Mouse (Mus musculus) right cerebral cortex, postnatal 14 days (tissue): ENCODE results near the gene Samd3.

Experiments used
- DNase-seq: peaks from one replicate; pipeline ENCODE4 v3.0.0; 2022

The Samd3 gene

DNA sequence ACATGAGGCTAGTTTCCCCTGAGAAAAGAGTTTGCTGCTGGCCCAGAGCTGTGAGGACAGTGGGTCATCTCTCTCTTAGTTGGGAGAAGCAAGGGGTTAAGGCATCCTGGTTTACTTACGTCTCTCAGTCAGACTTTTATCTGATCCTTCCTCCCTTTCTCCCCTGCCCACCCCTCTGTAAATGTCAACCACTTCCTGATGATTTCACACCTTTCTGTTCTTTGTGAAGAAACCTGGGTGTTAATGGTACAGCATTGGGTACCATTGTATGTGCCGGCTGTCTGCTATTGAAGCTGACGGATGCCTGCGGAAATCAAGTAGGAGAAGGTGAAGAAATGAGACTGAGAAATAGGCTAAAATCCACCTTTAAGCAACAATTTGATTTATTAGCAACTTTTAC lies at the start of gene Samd3:
TSS of gene Samd3 (plus strand) at position 220 of the 400 bp plus-strand sequence.
- no peak for DNase-seq

DNA sequence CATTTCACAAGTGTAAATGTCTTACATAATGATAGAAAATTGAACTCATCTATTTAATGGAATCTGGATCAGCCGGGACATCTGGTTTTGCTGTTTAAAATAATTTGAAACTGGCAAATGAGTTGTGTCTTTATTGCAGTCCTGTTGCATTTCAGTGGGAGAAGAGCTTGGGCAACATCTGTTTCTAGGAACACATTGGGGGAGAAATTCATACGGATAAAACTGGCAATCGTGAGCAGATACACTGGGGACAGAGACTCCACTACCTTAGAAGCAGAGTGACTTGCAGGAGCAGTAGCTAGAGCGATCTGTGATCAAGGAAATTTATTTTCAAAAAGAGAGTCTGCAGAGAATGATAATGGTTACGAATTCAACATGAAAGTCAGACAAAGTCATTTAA lies 44.2 kb upstream of the Samd3 start:
- no peak for DNase-seq

DNA sequence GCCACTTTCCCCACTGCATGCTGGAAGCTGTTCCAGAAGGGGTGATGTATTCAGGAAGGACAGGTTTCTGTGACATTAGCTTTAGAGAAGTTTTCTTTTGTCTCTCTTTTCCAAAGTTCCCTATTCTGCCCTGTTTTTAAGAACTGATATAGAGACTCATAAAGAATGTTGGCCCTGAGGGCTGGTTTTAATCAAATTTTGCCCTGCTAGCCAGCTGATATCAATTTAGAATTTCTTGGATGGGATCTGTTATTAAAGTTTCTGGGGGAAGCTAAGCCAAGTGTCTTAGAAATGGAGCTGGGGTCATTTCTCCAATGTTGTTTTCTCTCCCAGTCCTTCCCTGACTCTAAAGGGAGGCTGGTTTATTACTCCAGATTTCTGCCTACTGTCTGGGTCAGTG lies 38.7 kb upstream of the Samd3 start:
- no peak for DNase-seq

DNA sequence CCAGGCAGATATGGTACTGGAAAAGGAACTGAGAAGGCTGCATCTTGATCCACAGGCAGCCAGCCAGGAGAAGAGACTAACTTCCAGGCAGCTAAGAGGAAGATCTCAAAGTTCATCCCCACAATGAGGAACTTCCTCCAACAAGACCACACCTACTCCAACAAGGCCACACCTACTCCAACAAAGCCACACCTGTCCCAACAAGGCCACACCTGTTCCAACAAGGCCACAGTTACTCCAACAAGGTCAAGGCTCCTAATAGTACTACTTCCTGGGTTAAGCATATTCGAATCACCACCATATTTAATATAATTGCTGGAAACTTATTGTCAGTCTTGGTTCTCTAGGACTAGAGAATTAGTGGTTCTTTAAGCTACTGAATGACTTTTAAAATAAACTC lies 34.6 kb upstream of the Samd3 start:
- DNase-seq: no peak

DNA sequence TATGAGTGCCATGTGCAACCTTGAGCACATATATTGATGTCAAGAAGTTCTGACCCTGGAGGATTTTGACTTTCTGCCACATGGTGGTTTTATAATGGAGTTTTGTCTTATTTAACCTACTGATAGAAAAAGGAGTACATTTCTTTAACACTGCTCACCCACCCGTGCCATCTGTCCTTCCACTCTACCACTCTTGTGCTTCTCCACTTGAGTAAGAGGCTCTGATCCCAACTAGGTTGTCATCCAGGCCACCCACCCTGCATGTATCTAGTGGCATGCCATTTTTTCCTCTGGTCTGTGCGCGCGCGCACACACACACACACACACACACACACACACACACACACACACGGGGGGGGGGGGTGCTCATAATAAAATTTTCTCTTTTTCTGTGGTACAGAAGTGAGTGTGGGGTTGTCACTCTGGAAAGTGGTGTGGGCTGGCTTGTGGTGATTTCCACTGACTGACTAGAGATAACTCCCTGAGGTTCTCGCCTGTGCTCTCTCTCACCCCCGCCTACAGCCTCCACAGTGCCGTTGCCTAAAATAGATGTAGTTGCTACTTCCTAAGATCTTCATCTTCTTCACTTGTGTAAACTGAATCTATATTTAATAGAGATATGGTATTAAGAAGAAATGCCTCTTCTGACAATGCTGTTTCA lies 26.7 kb upstream of the Samd3 start:
- no peak for DNase-seq

DNA sequence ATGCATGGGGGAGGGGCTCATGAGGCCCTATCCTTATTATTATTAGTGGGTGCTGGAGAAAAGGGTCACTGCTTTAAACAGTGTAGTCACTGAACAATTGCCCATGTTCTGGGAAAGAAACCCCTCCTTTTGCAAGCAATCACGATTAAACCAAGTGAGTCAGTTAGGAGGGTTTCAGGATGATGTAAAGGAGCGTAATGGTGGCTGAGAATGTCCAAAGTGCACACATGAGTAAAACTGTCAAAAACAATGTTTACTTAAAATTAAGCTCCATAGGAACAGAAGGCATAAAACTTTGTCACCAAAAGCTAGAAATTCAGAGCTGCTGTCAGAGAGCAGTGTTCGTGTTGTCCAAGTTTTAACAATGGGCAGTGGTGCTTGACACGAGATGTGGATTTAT lies 8.8 kb upstream of the Samd3 start:
- no peak for DNase-seq

DNA sequence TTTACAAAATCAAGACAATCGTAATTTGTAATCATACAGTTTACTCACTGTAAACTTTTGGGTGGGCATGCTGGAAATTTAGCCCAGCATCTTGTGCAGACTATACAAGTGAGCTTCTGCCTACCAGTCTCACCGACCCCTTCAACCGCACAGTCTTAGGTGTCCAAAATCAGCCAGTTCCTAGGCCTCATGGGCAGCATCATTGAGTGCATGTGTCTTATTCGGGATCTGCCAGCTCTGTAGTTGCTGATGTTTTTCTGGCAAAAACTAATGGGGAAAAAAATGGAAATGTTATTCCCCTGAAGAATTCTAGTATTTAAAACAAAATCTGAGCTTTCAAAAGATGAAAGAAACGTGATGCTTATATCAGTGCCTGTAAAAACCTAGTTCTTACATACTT lies 3.3 kb upstream of the Samd3 start:
- no peak for DNase-seq

DNA sequence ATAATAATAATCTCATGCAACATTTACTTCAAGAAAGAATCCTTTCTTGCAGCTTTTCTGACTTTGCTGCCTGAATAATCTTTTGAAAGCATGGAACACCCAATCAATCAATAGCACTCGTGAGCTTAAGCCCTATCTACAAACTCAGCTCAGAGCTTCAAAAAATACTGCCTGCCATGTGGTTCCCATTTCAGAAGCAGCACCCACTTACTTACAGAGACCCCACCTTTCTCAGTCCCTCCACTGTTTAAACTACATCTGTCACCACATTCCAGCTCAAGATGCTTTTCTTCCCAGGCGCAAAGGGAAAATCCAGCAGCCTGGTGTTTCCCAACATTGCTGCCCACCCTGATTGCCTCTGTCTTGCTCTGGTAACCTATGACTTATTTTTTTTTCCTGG lies 2.8 kb upstream of the Samd3 start:
- DNase-seq: no peak

DNA sequence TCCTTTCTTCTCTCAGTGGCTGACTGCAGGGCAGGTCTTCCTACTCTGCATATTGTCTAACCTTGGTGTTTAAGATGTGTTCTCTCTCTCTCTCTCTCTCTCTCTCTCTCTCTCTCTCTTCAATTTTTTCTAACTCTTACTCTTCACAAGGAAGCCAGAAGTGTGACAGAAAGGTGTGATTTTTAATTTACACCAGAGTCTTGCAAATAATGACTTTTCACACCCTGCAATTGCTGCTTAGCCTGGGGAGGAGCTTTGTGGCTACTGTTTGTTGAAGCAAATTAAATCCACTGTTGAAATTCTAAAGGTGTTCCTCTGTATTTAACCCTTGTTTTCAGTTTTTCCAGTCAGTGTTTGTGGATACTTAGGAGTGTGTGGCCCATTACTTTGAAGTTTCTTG lies 1.3 kb upstream of the Samd3 start:
- DNase-seq: no peak

DNA sequence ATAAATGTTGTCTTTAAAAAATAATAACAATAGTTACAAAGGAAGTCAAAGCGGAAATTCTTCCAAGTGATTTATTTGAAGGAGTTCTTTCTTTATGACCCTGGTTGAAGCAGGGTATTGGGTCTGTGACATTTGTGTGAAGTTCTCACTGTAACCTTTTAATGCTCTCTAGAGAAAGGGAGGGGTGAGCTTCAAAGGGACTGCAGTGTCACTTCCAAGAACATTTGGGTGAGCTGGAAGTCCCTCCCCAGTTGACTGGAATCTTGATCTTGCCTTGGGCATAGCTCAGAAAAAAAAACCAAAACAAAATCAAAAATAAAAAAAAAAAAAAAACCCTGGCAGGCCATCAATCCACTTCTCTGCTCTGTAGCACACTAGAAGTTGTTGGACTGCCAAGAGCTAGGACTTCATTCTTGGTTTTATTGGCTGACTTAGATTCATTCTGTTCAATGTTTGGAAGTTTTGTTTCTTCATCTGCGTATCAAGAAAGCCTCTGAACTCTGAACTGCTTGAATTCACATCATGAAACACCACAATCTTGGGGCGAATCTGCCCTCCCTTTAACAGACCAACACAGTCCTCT lies 2.7 kb downstream of the Samd3 start:
- DNase-seq: no peak

DNA sequence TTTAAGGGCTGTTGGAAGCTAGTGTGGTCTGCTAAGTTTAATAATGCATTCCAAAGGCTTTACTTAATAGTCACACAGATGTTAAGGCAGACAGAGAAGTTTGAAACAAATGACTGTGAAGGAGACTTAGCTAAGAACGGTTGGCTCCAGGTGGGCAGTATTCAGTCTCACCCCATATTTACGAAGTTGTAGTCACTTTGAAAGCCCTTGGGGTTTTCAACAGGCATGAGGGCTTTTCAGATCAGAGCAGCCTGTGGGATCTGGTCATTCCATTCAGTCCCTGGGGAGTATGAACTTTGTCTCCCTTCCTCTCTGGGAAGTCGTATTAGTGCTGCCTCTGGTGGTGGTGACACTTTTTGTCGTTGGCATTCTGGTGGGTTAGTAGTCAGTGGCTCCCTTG lies 9.1 kb downstream of the Samd3 start:
- no peak for DNase-seq

DNA sequence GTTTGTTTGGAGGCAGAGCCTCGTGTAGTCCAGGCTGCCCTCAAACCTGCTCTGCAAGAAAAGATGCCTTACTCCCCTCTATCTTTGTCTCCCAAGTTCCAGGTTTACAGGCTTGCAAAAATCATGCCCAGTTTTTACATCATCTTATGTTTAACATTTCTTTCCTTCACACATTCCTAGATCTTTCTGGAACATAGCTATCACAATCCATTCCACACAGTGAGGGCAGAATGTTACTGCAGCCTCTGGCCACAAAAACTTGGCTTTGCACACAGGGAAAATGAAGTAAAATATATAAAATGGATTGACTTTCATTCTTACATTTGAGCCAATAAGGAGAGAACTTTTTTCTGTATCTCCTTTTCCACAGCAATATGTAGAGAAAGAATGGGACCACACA lies 9.6 kb downstream of the Samd3 start:
- DNase-seq: no peak

DNA sequence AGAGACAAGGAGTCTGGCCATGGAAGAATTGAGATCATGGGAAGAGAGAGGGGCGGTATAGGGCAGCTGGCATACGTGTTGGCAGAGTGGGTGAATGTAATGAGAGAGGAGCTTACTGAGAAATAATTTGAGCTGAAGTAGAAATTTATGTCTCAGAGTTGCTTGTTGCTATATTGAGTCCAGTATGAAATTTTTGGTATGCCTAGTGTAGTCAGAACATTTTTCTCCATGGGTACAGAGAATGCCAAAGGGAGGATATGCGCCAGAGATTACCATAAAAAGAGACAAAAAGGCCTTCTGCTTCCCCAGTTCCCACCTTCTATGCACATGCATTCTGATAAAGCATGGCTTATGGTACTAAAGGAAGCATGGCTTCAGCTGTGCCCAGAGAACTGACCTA lies 13.7 kb downstream of the Samd3 start:
- DNase-seq: no peak

DNA sequence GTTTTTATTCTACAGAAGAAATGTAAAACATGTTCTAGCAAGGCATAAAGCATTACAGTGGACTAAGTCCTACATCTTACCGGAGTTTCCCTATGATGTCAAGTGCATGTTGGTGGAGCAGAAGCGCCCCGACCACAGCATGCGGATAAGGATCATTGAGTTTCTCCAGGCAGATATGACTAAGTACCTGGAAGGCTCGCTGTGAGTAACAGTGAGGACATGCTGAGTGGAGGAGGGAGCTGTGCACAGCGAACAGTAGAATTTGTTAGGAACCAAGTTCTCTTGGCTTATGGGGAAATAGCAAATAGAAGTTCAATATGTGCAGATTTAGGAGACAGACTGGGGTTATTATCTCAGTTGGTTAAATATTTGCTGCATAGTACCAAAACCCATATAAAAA lies 15.0 kb downstream of the Samd3 start:
- no peak for DNase-seq

DNA sequence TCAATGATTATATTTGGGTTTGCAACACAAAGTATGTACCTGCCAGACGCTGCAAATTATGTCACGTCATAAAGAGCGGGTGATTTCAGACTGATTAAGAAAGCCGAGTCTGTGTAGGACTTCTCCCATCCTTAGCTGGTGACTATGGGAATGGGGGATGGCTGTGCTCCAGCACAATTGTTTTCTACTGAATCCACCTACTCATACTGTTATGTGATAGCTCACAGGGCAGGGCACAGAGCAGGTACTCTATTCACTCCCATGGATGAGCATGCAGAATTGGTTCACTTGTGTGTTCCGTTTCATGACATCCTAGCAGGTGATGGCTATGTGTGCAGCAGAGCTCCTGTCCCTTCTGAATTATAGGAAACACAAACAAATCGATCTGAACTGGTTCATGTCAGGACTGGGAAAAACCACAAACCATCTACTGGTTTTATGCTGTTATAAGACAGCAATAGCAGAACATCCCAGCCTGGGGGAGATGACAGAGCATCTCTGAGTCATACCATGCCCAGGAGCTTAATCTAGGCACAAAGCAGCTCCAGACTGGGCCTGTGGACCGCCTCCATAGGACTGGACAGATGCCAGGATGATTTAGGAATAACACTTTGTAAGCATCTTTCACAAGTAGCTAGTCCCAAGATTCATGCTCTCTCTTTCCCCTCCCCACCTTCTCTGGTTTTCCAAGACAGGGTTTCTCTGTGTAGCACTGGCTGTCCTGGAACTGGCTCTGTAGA lies 20.1 kb downstream of the Samd3 start:
- DNase-seq: peak; percentile 21

DNA sequence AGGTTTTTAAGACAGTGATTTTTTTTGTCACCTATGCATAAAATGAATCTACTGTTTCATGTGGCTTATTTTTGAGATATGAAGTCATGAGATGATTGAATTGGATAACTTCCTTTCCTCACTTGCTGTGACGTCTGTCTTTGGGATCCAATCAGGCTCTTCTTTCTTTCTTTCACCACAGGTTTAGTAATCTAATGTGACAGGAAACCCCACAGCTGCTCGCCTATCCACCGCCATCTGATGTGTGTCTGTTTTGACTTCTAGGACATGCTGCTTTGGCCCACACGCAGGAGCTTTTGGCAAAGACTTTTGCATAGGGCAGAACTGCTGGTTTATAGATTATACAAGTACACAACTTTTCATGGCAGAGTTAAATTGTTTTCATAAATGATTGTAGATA lies 30.4 kb downstream of the Samd3 start:
- DNase-seq: no peak

DNA sequence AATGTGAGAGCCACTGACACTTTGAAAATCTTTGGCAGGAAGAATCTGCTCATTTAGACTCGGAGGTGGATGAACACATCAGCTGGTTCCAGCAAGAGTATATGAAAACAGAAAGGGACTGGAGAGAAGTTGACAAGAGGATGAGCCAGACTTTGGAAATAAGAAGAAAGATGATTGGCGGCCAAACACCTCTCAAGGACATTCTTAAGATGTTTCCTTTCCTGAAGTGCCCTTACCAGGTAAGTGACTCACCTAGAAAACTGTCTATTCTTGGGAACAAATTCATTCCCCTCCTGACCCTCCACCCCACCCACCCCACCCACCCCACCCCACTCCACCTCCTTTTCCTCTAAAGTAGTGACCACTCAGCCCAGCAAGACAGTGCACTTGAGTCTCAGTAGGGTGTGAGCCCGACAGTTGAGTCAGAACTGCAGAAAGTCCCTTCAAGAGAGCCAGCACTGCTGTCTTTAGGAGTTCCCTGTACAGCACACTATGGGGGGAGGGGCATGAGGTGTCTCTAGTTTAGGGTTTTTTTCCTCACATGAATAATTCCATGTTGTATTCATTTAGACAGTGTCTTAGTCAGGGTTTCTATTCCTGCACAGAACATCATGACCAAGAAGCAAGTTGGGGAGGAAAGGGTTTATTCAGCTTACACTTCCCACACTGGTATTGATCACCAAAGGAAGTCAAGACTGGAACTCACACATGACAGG lies 34.4 kb downstream of the Samd3 start:
- DNase-seq: no peak

DNA sequence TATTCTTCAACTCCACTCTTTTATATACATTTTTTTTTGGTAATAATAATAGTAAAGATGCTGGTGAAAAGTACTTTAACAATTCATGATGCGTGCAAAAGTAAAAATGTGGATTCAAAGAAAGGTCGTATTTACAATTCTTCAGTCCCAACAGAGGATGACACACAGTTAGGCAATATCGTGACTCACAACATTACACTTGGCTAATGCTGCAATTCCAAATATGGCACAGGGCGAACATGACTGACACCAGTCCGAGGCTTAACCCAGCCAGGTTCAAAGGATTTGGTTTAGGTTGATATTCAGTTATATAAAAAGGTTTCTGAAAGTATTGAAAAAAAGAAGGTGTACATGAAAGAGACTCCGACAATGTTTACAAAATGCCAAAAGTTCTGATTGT lies 45.9 kb downstream of the Samd3 start:
- DNase-seq: no peak

DNA sequence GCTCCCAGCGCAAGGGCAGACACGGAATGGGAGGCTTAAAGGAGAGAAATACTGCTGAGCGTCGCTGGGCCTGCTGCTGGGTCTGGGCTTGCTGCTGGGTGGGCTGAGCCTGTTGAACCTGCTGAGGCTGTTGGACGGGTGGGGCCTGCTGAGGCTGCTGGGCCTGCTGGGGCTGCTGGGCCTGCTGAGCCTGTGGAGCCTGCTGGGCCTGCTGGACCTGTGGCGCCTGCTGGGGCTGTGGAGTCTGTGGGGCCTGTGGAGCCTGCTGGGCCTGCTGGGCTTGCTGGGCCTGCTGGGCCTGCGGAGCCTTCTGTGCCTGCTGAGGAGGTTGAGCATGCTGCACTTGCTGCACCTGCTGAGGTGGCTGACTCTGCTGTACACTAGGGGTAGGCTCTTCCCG lies 50.5 kb downstream of the Samd3 start:
- DNase-seq: no peak

DNA sequence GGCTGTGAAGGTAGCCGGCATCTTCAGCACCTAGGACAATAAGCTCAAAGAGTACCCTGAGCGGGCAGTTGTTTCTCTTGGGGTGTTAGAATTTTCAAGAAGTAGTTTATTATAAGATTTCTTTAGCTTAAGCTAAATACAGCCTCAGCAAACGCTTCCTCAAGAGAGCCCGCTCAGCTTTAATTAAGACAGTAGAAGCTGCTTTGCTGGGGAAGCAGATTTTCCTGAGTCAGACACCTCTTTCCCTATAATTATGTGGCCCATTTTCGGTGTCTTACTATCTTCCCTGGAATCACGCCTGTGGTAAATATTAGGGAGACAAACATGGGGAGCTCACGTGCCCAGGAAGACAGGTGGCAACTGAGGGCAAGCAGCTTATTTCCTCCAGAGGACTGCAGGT lies 57.6 kb downstream of the Samd3 start:
- DNase-seq: no peak

DNA sequence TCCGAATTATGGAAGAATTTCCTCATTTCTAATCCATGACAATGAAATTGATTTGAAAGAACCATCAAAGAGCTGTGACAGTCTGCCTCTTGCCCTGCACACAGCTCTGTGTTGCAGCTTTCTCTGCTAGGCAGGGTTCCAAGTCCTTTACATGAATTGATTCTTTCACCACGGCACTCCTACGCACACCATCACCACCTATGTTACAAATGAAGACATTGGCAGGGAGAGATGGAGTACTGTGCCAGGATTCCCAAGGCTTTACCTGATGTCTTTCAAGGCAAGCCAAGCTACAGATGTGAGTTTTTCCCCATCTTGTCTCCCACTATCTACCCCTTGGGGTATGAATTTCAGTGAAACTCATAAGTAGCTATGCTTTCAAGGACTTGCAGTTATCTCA lies 67.7 kb downstream of the Samd3 start:
- peak; percentile 11 for DNase-seq

DNA sequence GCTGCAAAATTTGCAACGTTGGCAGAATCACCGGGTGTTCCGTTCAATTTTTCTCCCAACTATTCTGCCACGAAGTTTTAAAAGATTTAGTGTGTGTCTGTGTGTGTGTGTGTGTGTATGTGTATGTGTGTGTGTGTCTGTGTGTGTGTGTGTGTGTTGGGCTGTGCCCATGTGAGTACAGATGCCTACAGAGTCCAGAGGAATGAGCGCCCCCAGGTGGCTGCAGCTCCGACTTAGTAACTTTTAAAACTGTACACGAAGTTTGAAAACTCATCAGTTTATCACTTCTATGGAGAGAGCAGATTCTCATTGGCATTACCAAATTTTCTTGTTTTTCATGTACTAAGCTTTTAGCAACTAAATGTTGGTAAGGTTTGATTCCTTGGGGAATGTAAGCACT lies 68.1 kb downstream of the Samd3 start:
- peak; percentile 21 for DNase-seq

DNA sequence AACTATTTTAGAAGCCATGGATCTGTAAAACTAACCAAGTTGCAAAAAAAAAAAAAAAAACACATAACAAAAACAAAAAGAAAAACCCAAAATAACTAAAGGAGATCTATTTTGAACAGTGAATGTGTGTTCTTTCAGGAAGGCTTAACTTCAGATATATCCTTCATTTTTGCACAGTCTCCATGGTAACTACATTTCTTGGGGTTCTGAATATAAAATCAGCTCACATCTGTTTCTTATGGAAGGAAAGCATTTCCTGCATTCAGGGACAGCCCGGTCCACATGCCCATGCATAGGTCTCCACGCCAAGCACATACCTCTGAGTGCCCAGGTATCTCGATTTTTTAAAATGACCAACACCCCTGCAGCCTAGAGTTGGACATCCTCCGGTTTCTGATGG lies 72.8 kb downstream of the Samd3 start:
- DNase-seq: no peak

DNA sequence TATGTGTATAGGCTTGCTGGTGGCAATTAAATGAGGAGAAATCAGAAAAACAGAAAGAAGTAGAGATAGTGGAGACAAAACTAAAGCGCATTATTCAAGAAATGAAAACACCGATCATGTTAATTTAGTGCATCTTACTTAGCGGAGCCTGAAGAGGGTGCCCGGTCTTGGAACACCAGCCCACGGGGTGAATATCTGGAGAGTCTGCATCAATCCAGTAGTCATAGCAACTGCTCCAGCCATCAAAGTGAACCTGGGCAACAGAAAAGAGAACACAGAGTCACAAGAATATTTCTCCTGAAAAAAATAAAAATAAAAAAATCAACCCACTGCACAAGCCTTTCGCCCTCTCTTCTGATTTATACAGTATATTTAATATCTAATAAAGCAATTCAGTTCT lies 74.0 kb downstream of the Samd3 start:
- DNase-seq: no peak
